Mouse (Mus musculus) limb, embryonic 14.5 days (tissue): ENCODE results near the gene Zfand4. TPM values are rescaled to one million over a fixed set of nuclear protein-coding genes. Genes with fewer than 3 reads are reported as not detected.

Source experiments
- ATAC-seq: fragments of 200-750 bp; cut with Nextera tagmentation; 2 replicates; pipeline ENCODE4 v1.8.0; 2017; ENCODE audit warnings: low read depth, moderate number of reproducible peaks, moderate TSS enrichment; ENCODE audit not compliant: low FRiP score
- DNase-seq: peaks from one replicate; pipeline ENCODE4 v3.0.0-alpha.2; 2015; ENCODE audit warnings: low spot score
- H3K27ac ChIP-seq: fragments of 300-500 bp; sonication (generic); replicated peaks from 2 replicates; pipeline ENCODE4 v1.5.1; 2014; ENCODE audit warnings: low read depth, mild to moderate bottlenecking, low read length, moderate library complexity, mixed read lengths
- H3K27me3 ChIP-seq: fragments of 300-500 bp; sonication (generic); 2 replicates; pipeline ENCODE4 v1.6.1; 2014; ENCODE audit warnings: low read length, mixed read lengths; ENCODE audit not compliant: control insufficient read depth, insufficient read depth
- H3K36me3 ChIP-seq: fragments of 300-500 bp; sonication (generic); 2 replicates; pipeline ENCODE4 v1.6.1; 2014; ENCODE audit warnings: mild to moderate bottlenecking, low read length, moderate library complexity, mixed read lengths; ENCODE audit not compliant: control insufficient read depth, insufficient read depth
- H3K4me1 ChIP-seq: fragments of 300-500 bp; sonication (generic); 2 replicates; pipeline ENCODE4 v1.6.1; 2014; ENCODE audit warnings: antibody characterized with exemption, low read length, mixed read lengths; ENCODE audit not compliant: control insufficient read depth, insufficient read depth
- H3K4me2 ChIP-seq: fragments of 300-500 bp; sonication (generic); replicated peaks from 2 replicates; pipeline ENCODE4 v1.6.1; 2014; ENCODE audit warnings: low read depth, mild to moderate bottlenecking, low read length, moderate library complexity; ENCODE audit not compliant: severe bottlenecking
- H3K4me3 ChIP-seq: fragments of 300-500 bp; sonication (generic); replicated peaks from 2 replicates; pipeline ENCODE4 v1.5.1; 2014; ENCODE audit warnings: low read length
- H3K9ac ChIP-seq: fragments of 300-500 bp; sonication (generic); 2 replicates; pipeline ENCODE4 v1.6.1; 2014; ENCODE audit warnings: mild to moderate bottlenecking, low read depth, low read length, moderate library complexity; ENCODE audit not compliant: severe bottlenecking
- H3K9me3 ChIP-seq: fragments of 300-500 bp; sonication (generic); 2 replicates; pipeline ENCODE4 v1.6.1; 2016; ENCODE audit warnings: low read length; ENCODE audit not compliant: control insufficient read depth
- POLR2A ChIP-seq: fragments of 200-500 bp; IDR thresholded peaks from 2 replicates; pipeline ENCODE4 v1.8.0; 2012; ENCODE audit warnings: inconsistent platforms, mild to moderate bottlenecking, moderate library complexity, borderline replicate concordance; ENCODE audit not compliant: insufficient read depth, insufficient read length; ENCODE audit errors: extremely low read depth
- WGBS: fragments of 180-500 bp; shearing (Covaris S2); extraction: QIAGEN DNeasy Blood & Tissue Kit; methylation state at CpG from one replicate; pipeline ENCODE4 v1.1.7; 2014; 5-methylcytosine and 5-hydroxymethylcytosine counted together
- polyA plus RNA-seq, 2 experiments: library from polyadenylated mRNA; depleted of rRNA in 1 of 2; stranded (reverse) in 1 of 2; unstranded in 1 of 2; fragments of >200 nt; fragmentation: Nextera tagmentation in 1 of 2; extraction: Ambion mirVana in 1 of 2; gene quantifications; 2 replicates each; pipeline versions ENCODE4 v1.2.1 to v1.2.3; 2012 to 2014

The Zfand4 gene
- polyA plus RNA-seq, 2 experiments, result 4.7 to 6.5 TPM

DNA sequence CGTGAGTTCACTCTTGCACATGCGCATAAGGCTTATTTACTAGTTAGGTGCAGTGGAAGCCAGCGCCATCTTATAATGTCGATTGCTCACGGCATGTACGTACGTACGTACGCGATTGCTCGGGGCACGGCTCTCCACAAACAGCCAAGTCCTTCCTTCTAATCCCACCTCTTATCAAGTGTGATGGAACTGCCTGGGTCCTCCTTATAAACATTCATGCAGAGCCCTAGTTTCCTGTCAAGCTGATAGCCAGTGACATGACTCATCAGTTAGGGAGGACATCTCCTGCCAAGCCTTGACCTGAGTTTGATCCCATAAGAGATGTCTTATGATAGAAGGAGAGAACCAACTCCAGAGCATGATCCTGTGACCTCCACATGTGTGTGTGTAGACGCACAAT lies 17.0 kb downstream of the Zfand4 start:
- WGBS, result 93% methylated on average over 13 of the region's 13 CpGs
- Histone ChIP-seq H3K36me3 (no peaks in the 10 kb centered on the region), H3K27ac (no peak overlapping the region), H3K27me3 (no peaks in the 10 kb centered on the region), H3K4me3 (no peak overlapping the region), H3K9me3 (no peaks in the 10 kb centered on the region), H3K4me2 (no peak overlapping the region), H3K4me1 (no peaks in the 10 kb centered on the region), H3K9ac (no peak overlapping the region)
- DNase-seq, result no peak
- no peak for ATAC-seq
- no peak for TF ChIP-seq POLR2A

DNA sequence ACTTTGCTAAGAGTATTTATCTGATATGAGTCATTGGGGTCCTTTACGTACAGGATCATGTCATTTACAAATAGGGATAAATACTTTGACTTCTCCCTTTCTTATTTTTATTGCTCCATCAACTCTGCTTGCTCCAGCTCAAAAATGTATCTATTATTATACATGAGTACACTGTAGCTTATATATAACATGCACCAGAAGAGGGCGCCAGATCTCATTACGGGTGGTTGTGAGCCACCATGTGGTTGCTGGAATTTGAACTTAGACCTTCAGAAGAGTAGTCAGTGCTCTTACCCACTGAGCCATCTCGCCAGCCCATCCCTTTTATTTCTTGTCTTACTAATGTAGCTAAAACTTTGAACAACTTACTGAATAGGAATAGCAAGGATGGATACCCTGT lies 18.5 kb downstream of the Zfand4 start:
- Histone ChIP-seq H3K36me3 (no peaks in the 10 kb centered on the region), H3K9ac (no peak overlapping the region), H3K4me1 (no peaks in the 10 kb centered on the region), H3K27ac (no peak overlapping the region), H3K9me3 (no peaks in the 10 kb centered on the region), H3K27me3 (no peaks in the 10 kb centered on the region), H3K4me2 (no peak overlapping the region), H3K4me3 (no peak overlapping the region)
- TF ChIP-seq POLR2A, result no peak
- DNase-seq (no peak), ATAC-seq (no peak)
- WGBS, result 54% methylated on average over 4 of the region's 4 CpGs

DNA sequence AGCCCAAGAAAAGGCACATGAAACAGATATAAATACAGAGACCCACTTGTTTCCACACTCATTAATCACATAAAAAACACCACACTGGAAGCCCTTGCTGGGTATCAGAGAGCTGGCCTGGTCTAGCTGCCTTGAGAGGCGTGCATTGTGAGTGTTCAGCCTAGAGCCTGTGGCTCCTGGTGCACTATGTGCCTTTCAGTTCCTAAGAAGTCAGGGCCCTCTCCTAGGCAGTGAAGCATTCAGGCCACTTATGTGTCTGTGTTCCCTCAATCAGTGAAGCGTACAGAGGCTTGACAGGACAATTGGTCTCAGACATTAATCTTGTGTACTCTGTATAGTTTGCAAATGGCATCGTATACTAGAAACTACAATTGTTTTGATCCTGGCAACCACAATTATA lies 19.3 kb downstream of the Zfand4 start:
- Histone ChIP-seq H3K9ac (no peak overlapping the region), H3K27me3 (no peaks in the 10 kb centered on the region), H3K4me3 (no peak overlapping the region), H3K9me3 (no peaks in the 10 kb centered on the region), H3K27ac (no peak overlapping the region), H3K36me3 (no peaks in the 10 kb centered on the region), H3K4me2 (no peak overlapping the region), H3K4me1 (no peaks in the 10 kb centered on the region)
- no peak for TF ChIP-seq POLR2A
- ATAC-seq (no peak), DNase-seq (no peak)
- WGBS, result 86% methylated on average over 3 of the region's 3 CpGs

DNA sequence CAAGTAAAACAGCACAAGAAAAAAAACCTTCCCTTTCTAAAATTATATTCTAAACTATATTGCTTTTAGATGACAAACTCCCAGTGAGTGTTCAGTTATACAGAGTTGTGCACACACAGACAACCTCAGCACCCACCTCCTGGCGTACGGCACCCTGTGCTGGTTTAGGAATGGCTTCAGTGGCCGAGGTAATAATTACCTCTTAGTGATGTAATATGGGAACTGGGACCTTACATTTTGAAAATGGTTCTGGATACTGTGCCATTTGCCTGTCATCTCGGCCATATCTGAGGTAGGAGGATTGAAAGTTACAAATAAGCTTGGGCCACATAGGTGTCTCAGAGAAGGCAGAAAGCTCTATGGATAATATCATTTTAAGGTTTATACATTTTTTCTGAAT lies 22.3 kb downstream of the Zfand4 start:
- Histone ChIP-seq H3K9ac (no peak overlapping the region), H3K36me3 (no peaks in the 10 kb centered on the region), H3K9me3 (no peaks in the 10 kb centered on the region), H3K27ac (no peak overlapping the region), H3K4me1 (no peaks in the 10 kb centered on the region), H3K27me3 (no peaks in the 10 kb centered on the region), H3K4me2 (no peak overlapping the region), H3K4me3 (no peak overlapping the region)
- DNase-seq, result no peak
- no peak for TF ChIP-seq POLR2A
- no peak for ATAC-seq
- WGBS, result 88% methylated on average over 4 of the region's 4 CpGs

DNA sequence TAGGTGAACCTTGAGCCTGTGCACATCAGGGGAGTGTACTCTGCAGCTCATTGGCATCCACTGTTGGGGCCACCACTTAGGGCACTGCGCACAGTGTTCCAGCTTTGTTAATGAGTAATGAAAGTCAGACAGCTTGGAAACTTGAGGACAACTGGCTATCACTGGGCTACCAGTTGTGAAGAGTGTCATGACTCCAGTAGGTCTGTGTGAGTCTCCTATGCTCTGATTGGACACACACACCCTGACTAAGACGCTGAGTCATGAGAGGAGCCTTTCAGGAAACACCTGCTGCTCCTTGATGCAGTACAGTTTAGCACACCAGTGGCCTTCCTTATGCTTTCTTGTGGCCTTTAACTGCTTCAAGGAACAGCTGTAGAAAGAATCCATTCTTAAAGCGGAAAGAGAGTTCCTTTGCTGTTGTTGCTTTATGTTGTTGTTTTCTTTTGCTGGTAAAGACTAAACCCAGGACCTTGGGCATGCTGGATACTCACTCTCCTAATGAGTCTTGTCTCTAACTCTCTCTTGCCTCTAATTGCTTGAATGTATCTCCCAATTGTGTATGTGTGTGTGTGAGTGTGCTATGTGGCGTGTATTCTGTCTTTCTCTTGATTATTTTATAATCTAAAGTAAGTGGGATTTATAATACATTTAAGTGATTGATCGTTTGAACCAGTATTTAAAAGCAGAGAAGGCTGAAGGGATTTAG lies 23.0 kb downstream of the Zfand4 start:
- 76% methylated on average over 5 of the region's 5 CpGs for WGBS
- ATAC-seq, result no peak

DNA sequence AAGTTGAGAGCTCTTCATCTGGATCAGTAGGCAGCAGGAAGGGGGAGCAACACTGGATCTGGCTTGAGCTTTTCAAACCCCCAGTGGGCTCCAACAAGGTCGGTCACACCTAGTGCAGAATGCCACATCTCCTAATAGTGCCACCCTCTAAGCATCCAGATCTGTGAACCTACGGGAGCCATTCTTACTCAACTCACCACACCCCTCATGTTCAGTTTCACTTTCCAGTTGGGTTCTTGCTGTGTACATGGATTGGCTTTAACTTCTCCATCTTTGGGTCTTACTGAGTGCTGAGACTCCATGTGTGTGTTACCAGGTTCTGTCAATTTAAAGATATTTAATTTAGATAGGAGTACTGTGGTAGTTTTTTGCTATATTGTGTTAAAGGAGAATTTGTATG lies 47.4 kb downstream of the Zfand4 start:
- ATAC-seq (no peak), DNase-seq (no peak)
- H3K4me2 ChIP-seq, result no peak overlapping the region
- H3K4me3 ChIP-seq, result no peak overlapping the region
- H3K27me3 ChIP-seq, result no peaks in the 10 kb centered on the region
- H3K4me1 ChIP-seq, result no peaks in the 10 kb centered on the region
- no peaks in the 10 kb centered on the region for H3K9me3 ChIP-seq
- WGBS, result 90% methylated on average over 2 of the region's 2 CpGs
- TF ChIP-seq POLR2A, result no peak
- no peaks in the 10 kb centered on the region for H3K36me3 ChIP-seq
- H3K9ac ChIP-seq, result no peak overlapping the region
- no peak overlapping the region for H3K27ac ChIP-seq

More for the DNA sequence above, 23.0 kb downstream of the Zfand4 start:
- Histone ChIP-seq H3K9me3 (no peaks in the 10 kb centered on the region), H3K27me3 (no peaks in the 10 kb centered on the region), H3K27ac (no peak overlapping the region), H3K4me1 (no peaks in the 10 kb centered on the region), H3K36me3 (no peaks in the 10 kb centered on the region), H3K4me2 (no peak overlapping the region), H3K4me3 (no peak overlapping the region), H3K9ac (no peak overlapping the region)
- no peak for TF ChIP-seq POLR2A
- DNase-seq, result no peak
